Mouse (Mus musculus) right cerebral cortex, postnatal 10 days (tissue): ENCODE data around the gene Tldc2.

ENCODE experiments used
- DNase-seq, 2 experiments: peaks; one replicate each; pipeline ENCODE4 v3.0.0; 2021; ENCODE audit warnings: low spot score in 2 of 2

Gene Tldc2

GRCm38 (mm10) chr2:157127370-157127769 is 40.5 kb downstream of the Tldc2 start:
- no peak for DNase-seq

- peak in 1 of 2 experiments; percentile 49 for DNase-seq
Measured at GRCm38 (mm10) chr2:157128072-157128471, 41.2 kb downstream of the Tldc2 start.

GRCm38 (mm10) chr2:157129096-157129495 is 42.2 kb downstream of the Tldc2 start:
- DNase-seq = no peak

- DNase-seq = no peak
Measured at GRCm38 (mm10) chr2:157129601-157130164, 42.8 kb downstream of the Tldc2 start.

- no peak for DNase-seq
Measured at GRCm38 (mm10) chr2:157130813-157131514, 44.1 kb downstream of the Tldc2 start.

- no peak for DNase-seq
Measured at GRCm38 (mm10) chr2:157132086-157132485, 45.2 kb downstream of the Tldc2 start.

GRCm38 (mm10) chr2:157132686-157133540 is 46.1 kb downstream of the Tldc2 start:
- DNase-seq = no peak

- no peak for DNase-seq
Measured at GRCm38 (mm10) chr2:157133769-157134478, 47.1 kb downstream of the Tldc2 start.

GRCm38 (mm10) chr2:157134479-157134931 is 47.6 kb downstream of the Tldc2 start:
- peak; percentile 28 to 29 for DNase-seq

- peak; percentile 92 to 93 for DNase-seq
Measured at GRCm38 (mm10) chr2:157135014-157135413, 48.2 kb downstream of the Tldc2 start, which contains the start of gene Samhd1. Gene Samhd1, minus strand, starts transcription at chr2:157135265.

- peak in 1 of 2 experiments; percentile 30 for DNase-seq
Measured at GRCm38 (mm10) chr2:157135529-157136120, 48.8 kb downstream of the Tldc2 start.

GRCm38 (mm10) chr2:157136176-157136575 is 49.3 kb downstream of the Tldc2 start:
- DNase-seq = no peak

GRCm38 (mm10) chr2:157136646-157137045 is 49.8 kb downstream of the Tldc2 start:
- no peak for DNase-seq

GRCm38 (mm10) chr2:157137959-157138731 is 51.3 kb downstream of the Tldc2 start:
- DNase-seq = no peak

GRCm38 (mm10) chr2:157138808-157139207 is 52.0 kb downstream of the Tldc2 start:
- no peak for DNase-seq

GRCm38 (mm10) chr2:157139251-157139802 is 52.5 kb downstream of the Tldc2 start:
- no peak for DNase-seq

- DNase-seq = no peak
Measured at GRCm38 (mm10) chr2:157141962-157142361, 55.1 kb downstream of the Tldc2 start.

- no peak for DNase-seq
Measured at GRCm38 (mm10) chr2:157144132-157144531, 57.3 kb downstream of the Tldc2 start.

GRCm38 (mm10) chr2:157145173-157145572 is 58.3 kb downstream of the Tldc2 start:
- no peak for DNase-seq
